In the genomic region with DNA sequence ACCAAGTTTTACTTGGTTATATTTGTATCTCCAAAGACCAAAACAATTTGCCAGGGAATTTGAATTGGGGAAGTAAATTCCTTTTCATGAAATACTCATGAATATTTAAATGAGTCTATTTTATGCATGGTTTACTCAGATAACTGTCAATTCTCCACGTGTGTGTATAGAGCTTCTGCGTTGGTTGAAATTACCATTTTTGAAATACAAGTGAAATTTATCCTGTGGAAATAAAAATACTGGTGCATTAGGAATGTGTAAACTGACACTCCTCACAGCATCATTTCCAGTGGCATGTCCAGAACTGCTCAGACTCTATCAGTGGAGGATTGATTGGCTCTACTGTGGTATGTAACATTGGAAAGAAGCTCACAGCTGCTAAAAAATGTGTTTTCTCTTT, we compare ENCODE assay signal across 25 mouse cellular contexts. TPM values are rescaled to one million over a fixed set of nuclear protein-coding genes. Genes with fewer than 3 reads are reported as not detected.
DNase-seq lines count a peak whose midpoint lies in the region; ATAC-seq and TF ChIP-seq lines count a peak whose summit lies in the region.
"Had no signal": no experiment of that assay in that cellular context is flagged by ENCODE, and none has a peak within 500 bp of the region (broad histone marks: within the 10 kb centered on the region; RNA-seq: fewer than 3 reads in every experiment).

No protein-coding gene starts in this region.

- H3K9me3 ChIP-seq in forebrain, embryonic 15.5 days, result no peaks in the 10 kb centered on the region
- H3K9me3 ChIP-seq in forebrain, embryonic 10.5 days, result no peaks in the 10 kb centered on the region
- H3K9me3 ChIP-seq: embryonic facial prominence, embryonic 13.5 days; G1E; heart, embryonic 15.5 days; hindbrain, embryonic 10.5 days; intestine, embryonic 15.5 days had no signal

- no peaks in the 10 kb centered on the region for H3K27me3 ChIP-seq in forebrain, embryonic 15.5 days
- H3K27me3 ChIP-seq in forebrain, embryonic 10.5 days (ENCODE audit: poor library complexity, severe bottlenecking), result no peaks in the 10 kb centered on the region
- H3K27me3 ChIP-seq: embryonic facial prominence, embryonic 13.5 days; heart, embryonic 15.5 days; intestine, embryonic 15.5 days had no signal

- no peak overlapping the region for H3K4me3 ChIP-seq in forebrain, embryonic 15.5 days
- no peak overlapping the region for H3K4me3 ChIP-seq in forebrain, embryonic 10.5 days
- H3K4me3 ChIP-seq in layer of hippocampus, adult 2 months, result peak overlapping the region; percentile 13; the same call in 1 of the 2 replicates
- H3K4me3 ChIP-seq: embryonic facial prominence, embryonic 13.5 days; heart, adult 2 months; heart, embryonic 15.5 days; hindbrain, embryonic 10.5 days; intestine, embryonic 15.5 days had no signal

- H3K4me1 ChIP-seq in forebrain, embryonic 15.5 days, result peaks cover 17% of the 10 kb centered on the region
- H3K4me1 ChIP-seq in forebrain, embryonic 10.5 days, result no peaks in the 10 kb centered on the region
- H3K4me1 ChIP-seq: embryonic facial prominence, embryonic 13.5 days; heart, embryonic 15.5 days; hindbrain, embryonic 10.5 days; intestine, embryonic 15.5 days had no signal

- no peak overlapping the region for H3K9ac ChIP-seq in forebrain, embryonic 15.5 days (replicated peaks)
- H3K9ac ChIP-seq: embryonic facial prominence, embryonic 13.5 days; heart, embryonic 15.5 days; hindbrain, embryonic 14.5 days; intestine, embryonic 15.5 days had no signal

- no peaks in the 10 kb centered on the region for H3K36me3 ChIP-seq in forebrain, embryonic 15.5 days
- H3K36me3 ChIP-seq in forebrain, embryonic 10.5 days (replicated peaks), result no peaks in the 10 kb centered on the region
- H3K36me3 ChIP-seq: embryonic facial prominence, embryonic 13.5 days; G1E; heart, embryonic 15.5 days; hindbrain, embryonic 10.5 days; intestine, embryonic 15.5 days had no signal

- no peak for DNase-seq in forebrain, embryonic 10.5 days (ENCODE audit: extremely low spot score, low spot score)
- no peak for DNase-seq in layer of hippocampus, adult 2 months (ENCODE audit: low spot score in 2 of 2)
- no peak for DNase-seq in layer of hippocampus, postnatal 10 days (ENCODE audit: low spot score in 2 of 2)
- DNase-seq in MEL-GATA-1-ER (ENCODE audit: extremely low read depth, low read depth), result peak; percentile 3
- peak; percentile 9 for DNase-seq in mesoderm, embryonic 11.5 days (ENCODE audit: low read depth, low spot score)
- DNase-seq in left cerebral cortex, postnatal 36 days (ENCODE audit: low spot score in 2 of 2), result no peak
- no peak for DNase-seq in adrenal gland, adult 18-20 months (ENCODE audit: low spot score in 2 of 2)
- DNase-seq: adrenal gland, adult 2 months; adrenal gland, postnatal 25 days; cerebellum, adult 11 months; cerebellum, adult 8-10 months; cerebellum, postnatal 25 days; gastrocnemius, postnatal 14 days; heart, adult 2 months; kidney, adult 18-20 months had no signal

- peak overlapping the region; percentile 52; the same call in 1 of the 2 replicates for H3K27ac ChIP-seq in forebrain, embryonic 15.5 days (replicated peaks)
- H3K27ac ChIP-seq in forebrain, embryonic 10.5 days, result no peak overlapping the region
- no peak overlapping the region for H3K27ac ChIP-seq in layer of hippocampus, adult 2 months
- H3K27ac ChIP-seq: embryonic facial prominence, embryonic 13.5 days; heart, adult 2 months; heart, embryonic 15.5 days; hindbrain, embryonic 10.5 days; hindbrain, embryonic 14.5 days; intestine, embryonic 15.5 days had no signal

- ATAC-seq in forebrain, embryonic 15.5 days (replicated peaks), result peak; percentile 48
- ATAC-seq: intestine, embryonic 15.5 days; Patski had no signal

- TF ChIP-seq CTCF in layer of hippocampus, adult 2 months (conservative IDR thresholded peaks at IDR 0.05), result no peak

- intact Hi-C loops in left cerebral cortex, postnatal 36 days (cut with DNase I), result no loop called here

- 17% methylated on average over 2 of the region's 2 CpGs for WGBS in forebrain, embryonic 15.5 days
- 85% methylated on average over 2 of the region's 2 CpGs for WGBS in forebrain, embryonic 10.5 days

- no peak overlapping the region for H3K4me2 ChIP-seq in forebrain, embryonic 15.5 days (replicated peaks)
- H3K4me2 ChIP-seq: embryonic facial prominence, embryonic 13.5 days; heart, embryonic 11.5 days; heart, embryonic 15.5 days; hindbrain, embryonic 14.5 days; intestine, embryonic 15.5 days had no signal

RNA-seq across cellular contexts. Expression of a gene that starts 52.8 kb away (rescaled TPM):
- 1.0 and 1.4 TPM in 2 replicates for polyA plus RNA-seq in forebrain, embryonic 15.5 days (2015; fragmentation: Nextera tagmentation; extraction: Ambion mirVana)
- polyA plus RNA-seq in forebrain, embryonic 10.5 days (2016; fragmentation: Nextera tagmentation; extraction: Ambion mirVana), result 0.17 and 0.23 TPM in 2 replicates
- 1 to 10 TPM; 2.9 to 3.1 TPM for total RNA-seq in layer of hippocampus, adult 2 months (2021)
- total RNA-seq in layer of hippocampus, postnatal 10 days (2021), result 1 to 10 TPM; 2.2 to 2.6 TPM
- 1 to 10 TPM; 5.8 to 6.6 TPM for total RNA-seq in left cerebral cortex, postnatal 36 days (2021)
- total RNA-seq in adrenal gland, adult 18-20 months (2021), result under 1 TPM; 0.42 to 0.43 TPM
- total RNA-seq: gastrocnemius, postnatal 14 days; heart, adult 2 months; heart, postnatal 25 days had no signal
- polyA plus RNA-seq: adrenal gland, adult 2 months; embryonic facial prominence, embryonic 13.5 days; G1E; heart, embryonic 11.5 days; intestine, embryonic 15.5 days; Patski had no signal

Comparison
In these comparisons a context has a peak if more than half of its experiments do, and no peak if none do; other contexts are left out.
1. DNase-seq: peak in MEL-GATA-1-ER (single experiment) and mesoderm, embryonic 11.5 days (single experiment); none in forebrain, embryonic 10.5 days (single experiment), layer of hippocampus, adult 2 months (0 of 2), layer of hippocampus, postnatal 10 days (0 of 2), left cerebral cortex, postnatal 36 days (0 of 2) and adrenal gland, adult 18-20 months (0 of 2).